Mouse (Mus musculus) erythroblast, embryonic 14.5 days (primary cell): ENCODE results near the gene Col15a1. TPM values are rescaled to one million over a fixed set of nuclear protein-coding genes. Genes with fewer than 3 reads are reported as not detected.

ENCODE experiments used
- H3K27me3 ChIP-seq: 2 replicates; pipeline ENCODE4 v1.6.1; 2012; ENCODE audit warnings: inconsistent platforms; ENCODE audit not compliant: control insufficient read depth
- H3K36me3 ChIP-seq: 2 replicates; pipeline ENCODE4 v1.6.1; 2012; ENCODE audit warnings: mild to moderate bottlenecking, inconsistent platforms; ENCODE audit not compliant: control insufficient read depth
- H3K4me1 ChIP-seq: 2 replicates; pipeline ENCODE4 v1.6.1; 2012; ENCODE audit warnings: inconsistent platforms; ENCODE audit not compliant: control insufficient read depth
- H3K4me3 ChIP-seq: replicated peaks from 2 replicates; pipeline ENCODE3; 2012; ENCODE audit warnings: moderate library complexity, mild to moderate bottlenecking, inconsistent platforms
- H3K9me3 ChIP-seq: 2 replicates; pipeline ENCODE4 v1.6.1; 2012; ENCODE audit warnings: low read length, inconsistent platforms, mixed read lengths; ENCODE audit not compliant: control insufficient read depth
- GATA1 ChIP-seq: IDR thresholded peaks from 2 replicates; pipeline ENCODE4 v1.6.1; 2012; ENCODE audit warnings: low read length, inconsistent platforms, mixed read lengths
- TAL1 ChIP-seq: IDR thresholded peaks from 3 replicates; pipeline ENCODE4 v1.6.1; 2012; ENCODE audit warnings: low read length, inconsistent platforms, mixed read lengths
- polyA plus RNA-seq: library from polyadenylated mRNA; stranded (reverse); fragments of >175 nt; gene quantifications from 2 replicates; pipeline ENCODE4 v1.2.3, GENCODE M21; 2012

The Col15a1 gene
- polyA plus RNA-seq, 1 experiment = not detected

DNA sequence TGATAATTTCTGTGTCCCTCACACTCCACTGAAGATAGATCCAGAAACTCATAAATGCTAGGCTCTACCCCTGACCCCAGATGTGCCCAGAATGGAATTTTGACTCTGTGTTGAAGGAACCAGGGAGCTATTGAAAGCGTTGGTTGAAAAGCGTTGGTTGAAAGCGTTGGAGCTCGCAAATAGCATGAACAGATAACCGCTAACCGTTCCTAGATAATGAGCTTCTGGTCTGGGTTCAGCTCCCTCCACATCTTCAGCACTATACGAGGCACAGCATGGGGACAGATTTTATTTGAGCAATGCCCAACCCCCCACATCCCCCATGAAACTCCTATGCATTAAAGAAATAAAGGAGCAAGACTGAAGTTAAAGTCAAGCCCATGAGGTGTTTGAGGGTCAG, 28.1 kb downstream of the Col15a1 start:
- Histone ChIP-seq H3K27me3 (0 out of 2 replicates have a peak, but pooled peaks cover 2% of the 10 kb centered on the region), H3K4me3 (no peak overlapping the region), H3K4me1 (no peaks in the 10 kb centered on the region), H3K9me3 (no peaks in the 10 kb centered on the region), H3K36me3 (no peaks in the 10 kb centered on the region)
- TF ChIP-seq GATA1 (no peak), TAL1 (no peak)

DNA sequence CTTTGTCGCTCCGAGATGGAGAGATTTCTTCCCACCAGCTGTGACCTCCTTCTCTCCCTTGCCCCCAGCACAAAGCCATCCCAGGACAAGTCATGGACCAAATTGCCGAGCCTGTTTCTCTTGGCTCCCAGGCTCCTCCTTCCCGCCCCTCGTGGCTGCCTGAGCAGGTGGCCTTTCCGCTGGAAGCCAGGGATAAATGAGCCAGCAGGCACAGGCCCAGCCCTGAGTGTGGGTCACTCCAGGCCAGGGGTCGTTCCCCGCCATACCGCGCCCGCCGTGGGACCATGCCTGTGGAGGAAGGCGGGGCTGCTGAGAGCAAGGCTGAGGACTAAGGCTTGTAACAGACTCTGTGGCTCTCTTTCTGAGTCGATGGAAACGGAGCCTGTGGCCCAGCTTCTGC, 29.3 kb downstream of the Col15a1 start:
- H3K36me3 ChIP-seq = no peaks in the 10 kb centered on the region
- H3K4me1 ChIP-seq = no peaks in the 10 kb centered on the region
- H3K4me3 ChIP-seq = no peak overlapping the region
- H3K9me3 ChIP-seq = no peaks in the 10 kb centered on the region
- 0 out of 2 replicates have a peak, but pooled peaks cover 2% of the 10 kb centered on the region for H3K27me3 ChIP-seq
- TF ChIP-seq GATA1 = no peak
- no peak for TF ChIP-seq TAL1

DNA sequence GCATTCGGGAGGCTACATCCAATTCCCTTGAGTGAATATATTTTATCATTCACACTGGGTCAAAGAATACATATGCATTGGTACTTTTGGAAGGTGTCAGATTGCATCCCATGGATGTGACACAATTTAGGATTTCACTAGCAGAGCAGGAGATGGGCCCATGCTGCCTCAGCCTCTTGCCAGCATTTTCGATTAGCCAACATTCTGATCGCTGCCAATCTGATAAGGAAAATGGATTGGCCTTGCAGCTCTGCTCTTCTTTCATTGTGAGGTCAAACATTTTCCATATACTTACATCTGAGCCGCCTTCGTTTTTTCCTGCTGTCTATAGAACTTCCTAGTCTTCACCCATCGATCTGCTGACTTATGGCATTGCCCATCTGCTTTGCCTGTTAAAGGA, 31.2 kb downstream of the Col15a1 start:
- no peaks in the 10 kb centered on the region for H3K9me3 ChIP-seq
- H3K36me3 ChIP-seq = no peaks in the 10 kb centered on the region
- H3K4me1 ChIP-seq = no peaks in the 10 kb centered on the region
- TF ChIP-seq TAL1 (no peak), GATA1 (no peak)
- 0 out of 2 replicates have a peak, but pooled peaks cover 2% of the 10 kb centered on the region for H3K27me3 ChIP-seq
- no peak overlapping the region for H3K4me3 ChIP-seq

DNA sequence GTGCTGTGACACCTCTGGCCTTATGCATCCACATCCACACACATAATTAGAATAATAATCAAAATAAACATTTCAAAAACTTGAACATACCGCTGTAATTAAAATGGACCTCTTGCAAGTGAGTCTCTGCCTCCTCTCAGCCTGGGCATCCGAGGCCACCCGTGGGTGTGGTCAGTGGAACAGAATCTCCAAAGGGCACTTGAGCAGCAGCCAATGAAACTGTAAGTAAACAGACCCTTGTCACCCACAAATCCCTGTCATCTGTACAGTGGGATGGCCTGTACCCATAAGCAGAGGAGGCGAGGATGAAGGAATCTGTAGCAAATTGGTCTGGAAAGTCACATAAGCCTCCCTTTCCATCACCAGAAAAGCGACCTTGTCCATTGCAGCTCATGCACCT, 32.9 kb downstream of the Col15a1 start:
- no peaks in the 10 kb centered on the region for H3K4me1 ChIP-seq
- no peak overlapping the region for H3K4me3 ChIP-seq
- H3K9me3 ChIP-seq = no peaks in the 10 kb centered on the region
- TF ChIP-seq GATA1 = no peak
- TF ChIP-seq TAL1 = no peak
- no peaks in the 10 kb centered on the region for H3K36me3 ChIP-seq
- 0 out of 2 replicates have a peak, but pooled peaks cover 2% of the 10 kb centered on the region for H3K27me3 ChIP-seq

- H3K4me3 ChIP-seq = no peak overlapping the region
- TF ChIP-seq TAL1 (no peak), GATA1 (no peak)
- H3K9me3 ChIP-seq = no peaks in the 10 kb centered on the region
- 0 out of 2 replicates have a peak, but pooled peaks cover 2% of the 10 kb centered on the region for H3K27me3 ChIP-seq
- no peaks in the 10 kb centered on the region for H3K36me3 ChIP-seq
- H3K4me1 ChIP-seq = no peaks in the 10 kb centered on the region
These were observed 34.2 kb downstream of the Col15a1 start for GRCm38 (mm10) chr4:47242127-47242526.

DNA sequence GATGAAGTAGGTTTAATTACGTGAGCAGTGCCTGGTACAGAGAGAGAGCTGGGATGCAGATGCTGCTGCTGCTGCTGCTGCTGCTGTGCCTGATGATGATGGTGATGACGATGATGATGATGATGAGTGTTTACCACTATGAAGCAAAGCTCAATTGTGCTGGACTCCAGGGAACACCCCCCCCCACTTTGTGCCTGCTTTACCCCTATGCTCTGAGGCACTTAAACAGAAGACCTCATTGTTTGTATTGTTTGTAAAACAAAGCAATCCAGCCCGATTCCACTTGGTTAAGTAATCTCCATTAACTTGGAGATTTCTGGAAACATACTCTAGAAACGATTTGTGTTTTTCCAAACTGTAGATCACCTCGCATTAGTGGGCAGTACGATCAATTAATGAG, 36.7 kb downstream of the Col15a1 start:
- TF ChIP-seq TAL1 = no peak
- no peak for TF ChIP-seq GATA1
- Histone ChIP-seq H3K27me3 (no peaks in the 10 kb centered on the region), H3K36me3 (no peaks in the 10 kb centered on the region), H3K4me1 (no peaks in the 10 kb centered on the region), H3K4me3 (no peak overlapping the region), H3K9me3 (no peaks in the 10 kb centered on the region)

GRCm38 (mm10) chr4:47245621-47246020, 37.7 kb downstream of the Col15a1 start:
- no peak for TF ChIP-seq GATA1
- no peak for TF ChIP-seq TAL1
- Histone ChIP-seq H3K36me3 (no peaks in the 10 kb centered on the region), H3K9me3 (no peaks in the 10 kb centered on the region), H3K27me3 (no peaks in the 10 kb centered on the region), H3K4me3 (no peak overlapping the region), H3K4me1 (no peaks in the 10 kb centered on the region)

GRCm38 (mm10) chr4:47246811-47247210, 38.9 kb downstream of the Col15a1 start:
- Histone ChIP-seq H3K4me1 (peaks cover 3% of the 10 kb centered on the region), H3K27me3 (no peaks in the 10 kb centered on the region), H3K9me3 (no peaks in the 10 kb centered on the region), H3K4me3 (no peak overlapping the region), H3K36me3 (no peaks in the 10 kb centered on the region)
- TF ChIP-seq GATA1 (no peak), TAL1 (no peak)

- Histone ChIP-seq H3K9me3 (peaks cover under 1% of the 10 kb centered on the region), H3K27me3 (no peaks in the 10 kb centered on the region), H3K4me3 (no peak overlapping the region), H3K36me3 (no peaks in the 10 kb centered on the region), H3K4me1 (peaks cover 3% of the 10 kb centered on the region)
- TF ChIP-seq TAL1 (no peak), GATA1 (no peak)
These were observed 39.6 kb downstream of the Col15a1 start for GRCm38 (mm10) chr4:47247574-47247973.

GRCm38 (mm10) chr4:47249193-47249592, 41.2 kb downstream of the Col15a1 start:
- Histone ChIP-seq H3K27me3 (no peaks in the 10 kb centered on the region), H3K36me3 (no peaks in the 10 kb centered on the region), H3K4me1 (peaks cover 3% of the 10 kb centered on the region), H3K4me3 (no peak overlapping the region), H3K9me3 (peaks cover 7% of the 10 kb centered on the region)
- no peak for TF ChIP-seq GATA1
- no peak for TF ChIP-seq TAL1
